Mouse (Mus musculus): ENCODE measurements at regions not wholly inside any gene's neighbourhood (a gene's known extent, or its start where the extent isn't known, plus 50 kb on each side); places are given as distances from the start of the nearest gene placed in this dataset.

GRCm38 (mm10) chr11:63287766-63288165 is 159.0 kb downstream of the Pmp22 start:
- no peak for DNase-seq (ENCODE audit: low read depth, low spot score)

GRCm38 (mm10) chr11:63290618-63291017 is 161.8 kb downstream of the Pmp22 start:
- no peak for DNase-seq (ENCODE audit: low read depth, low spot score)

GRCm38 (mm10) chr11:63293485-63293884 is 164.7 kb downstream of the Pmp22 start:
- no peak for DNase-seq (ENCODE audit: low read depth, low spot score)

GRCm38 (mm10) chr11:63294476-63294875 is 165.7 kb downstream of the Pmp22 start:
- DNase-seq (ENCODE audit: low read depth, low spot score), result no peak

- DNase-seq (ENCODE audit: low read depth, low spot score), result no peak
Measured at GRCm38 (mm10) chr11:63296476-63296875, 167.7 kb downstream of the Pmp22 start.

- no peak for DNase-seq (ENCODE audit: low read depth, low spot score)
Measured at GRCm38 (mm10) chr11:63299712-63300581, 171.2 kb downstream of the Pmp22 start.

- DNase-seq (ENCODE audit: low read depth, low spot score), result no peak
Measured at GRCm38 (mm10) chr11:63325166-63325565, 196.4 kb downstream of the Pmp22 start.

GRCm38 (mm10) chr11:63326864-63327263 is 198.1 kb downstream of the Pmp22 start:
- DNase-seq (ENCODE audit: low read depth, low spot score), result no peak

- DNase-seq (ENCODE audit: low read depth, low spot score), result peak; percentile 7
Measured at GRCm38 (mm10) chr11:63337503-63337902, 208.7 kb downstream of the Pmp22 start.

GRCm38 (mm10) chr11:63338277-63338676 is 209.5 kb downstream of the Pmp22 start:
- no peak for DNase-seq (ENCODE audit: low read depth, low spot score)

- no peak for DNase-seq (ENCODE audit: low read depth, low spot score)
Measured at GRCm38 (mm10) chr11:63345653-63346052, 216.9 kb downstream of the Pmp22 start.

- DNase-seq (ENCODE audit: low read depth, low spot score), result no peak
Measured at GRCm38 (mm10) chr11:63350123-63350696, 221.4 kb downstream of the Pmp22 start.

GRCm38 (mm10) chr11:63351999-63352398 is 223.2 kb downstream of the Pmp22 start:
- no peak for DNase-seq (ENCODE audit: low read depth, low spot score)

GRCm38 (mm10) chr11:63352990-63353389 is 224.2 kb downstream of the Pmp22 start:
- no peak for DNase-seq (ENCODE audit: low read depth, low spot score)

GRCm38 (mm10) chr11:63353671-63354070 is 224.9 kb downstream of the Pmp22 start:
- no peak for DNase-seq (ENCODE audit: low read depth, low spot score)

- no peak for DNase-seq (ENCODE audit: low read depth, low spot score)
Measured at GRCm38 (mm10) chr11:63357772-63358344, 229.1 kb downstream of the Pmp22 start.

- no peak for DNase-seq (ENCODE audit: low read depth, low spot score)
Measured at GRCm38 (mm10) chr11:63367756-63368265, 239.0 kb downstream of the Pmp22 start.

- DNase-seq (ENCODE audit: low read depth, low spot score), result no peak
Measured at GRCm38 (mm10) chr11:63369475-63369874, 240.7 kb downstream of the Pmp22 start.

- no peak for DNase-seq (ENCODE audit: low read depth, low spot score)
Measured at GRCm38 (mm10) chr11:63376311-63376710, 247.5 kb downstream of the Pmp22 start.

- no peak for DNase-seq (ENCODE audit: low read depth, low spot score)
Measured at GRCm38 (mm10) chr11:63376991-63377390, 248.2 kb downstream of the Pmp22 start.

GRCm38 (mm10) chr11:63388247-63388646 is 259.5 kb downstream of the Pmp22 start:
- no peak for DNase-seq (ENCODE audit: low read depth, low spot score)

- DNase-seq (ENCODE audit: low read depth, low spot score), result no peak
Measured at GRCm38 (mm10) chr11:63391478-63391877, 262.7 kb downstream of the Pmp22 start.

- no peak for DNase-seq (ENCODE audit: low read depth, low spot score)
Measured at GRCm38 (mm10) chr11:63392378-63392777, 263.6 kb downstream of the Pmp22 start.

Data from embryo, embryonic 11.5 days (tissue).